Mouse (Mus musculus) hindbrain, postnatal 0 days (tissue): ENCODE data around the gene Cnot10. TPM values are rescaled to one million over a fixed set of nuclear protein-coding genes. Genes with fewer than 3 reads are reported as not detected.

ENCODE experiments used
- ATAC-seq: fragments of 200-750 bp; cut with Nextera tagmentation; 2 replicates; pipeline ENCODE4 v1.8.0; 2017; ENCODE audit warnings: mild to moderate bottlenecking, moderate TSS enrichment, moderate library complexity
- DNase-seq: peaks from one replicate; pipeline ENCODE4 v3.0.0-alpha.2; 2015; ENCODE audit warnings: low spot score
- H3K27ac ChIP-seq: fragments of 300-500 bp; sonication (generic); 2 replicates; pipeline ENCODE4 v1.5.1; 2014; ENCODE audit warnings: mild to moderate bottlenecking
- H3K27me3 ChIP-seq: fragments of 300-500 bp; sonication (generic); 2 replicates; pipeline ENCODE4 v1.6.1; 2014; ENCODE audit warnings: low read length, mixed read lengths; ENCODE audit not compliant: insufficient read depth
- H3K36me3 ChIP-seq: fragments of 300-500 bp; sonication (generic); 2 replicates; pipeline ENCODE4 v1.6.1; 2014; ENCODE audit warnings: low read length, mixed read lengths; ENCODE audit not compliant: insufficient read depth
- H3K4me1 ChIP-seq: fragments of 300-500 bp; sonication (generic); 2 replicates; pipeline ENCODE4 v1.6.1; 2014; ENCODE audit warnings: antibody characterized with exemption, low read length, mixed read lengths; ENCODE audit not compliant: insufficient read depth
- H3K4me2 ChIP-seq: fragments of 300-500 bp; sonication (generic); 2 replicates; pipeline ENCODE4 v1.6.1; 2014; ENCODE audit warnings: low read depth, mild to moderate bottlenecking, low read length, moderate library complexity, mixed read lengths
- H3K4me3 ChIP-seq: fragments of 300-500 bp; sonication (generic); 2 replicates; pipeline ENCODE4 v1.5.1; 2014; ENCODE audit warnings: low read length
- H3K9ac ChIP-seq: fragments of 300-500 bp; sonication (generic); replicated peaks from 2 replicates; pipeline ENCODE4 v1.6.1; 2014; ENCODE audit warnings: mild to moderate bottlenecking, low read length, moderate library complexity, mixed read lengths
- H3K9me3 ChIP-seq: fragments of 300-500 bp; sonication (generic); 2 replicates; pipeline ENCODE4 v1.6.1; 2016; ENCODE audit warnings: low read length, mixed read lengths
- CTCF ChIP-seq: IDR thresholded peaks from 2 replicates; pipeline ENCODE4 v1.5.1; 2016; ENCODE audit warnings: antibody characterized with exemption, control low read depth, low read depth
- WGBS: fragments of 180-500 bp; shearing (Covaris S2); extraction: QIAGEN DNeasy Blood & Tissue Kit; methylation state at CpG from one replicate; pipeline ENCODE4 v1.1.7; 2014; 5-methylcytosine and 5-hydroxymethylcytosine counted together
- polyA plus RNA-seq: library from polyadenylated mRNA; unstranded; fragments of >200 nt; fragmentation: Nextera tagmentation; extraction: Ambion mirVana; gene quantifications from 2 replicates; pipeline ENCODE4 v1.2.1, GENCODE M21; 2015
- total RNA-seq: library from RNA; depleted of rRNA; stranded (reverse); fragments of >200 nt; gene quantifications from 2 replicates; pipeline ENCODE4 v1.2.3, GENCODE M21; 2014

Cnot10 gene
- total and polyA plus RNA-seq, 2 experiments from 2014 or later: 34.2 to 45.3 TPM

DNA sequence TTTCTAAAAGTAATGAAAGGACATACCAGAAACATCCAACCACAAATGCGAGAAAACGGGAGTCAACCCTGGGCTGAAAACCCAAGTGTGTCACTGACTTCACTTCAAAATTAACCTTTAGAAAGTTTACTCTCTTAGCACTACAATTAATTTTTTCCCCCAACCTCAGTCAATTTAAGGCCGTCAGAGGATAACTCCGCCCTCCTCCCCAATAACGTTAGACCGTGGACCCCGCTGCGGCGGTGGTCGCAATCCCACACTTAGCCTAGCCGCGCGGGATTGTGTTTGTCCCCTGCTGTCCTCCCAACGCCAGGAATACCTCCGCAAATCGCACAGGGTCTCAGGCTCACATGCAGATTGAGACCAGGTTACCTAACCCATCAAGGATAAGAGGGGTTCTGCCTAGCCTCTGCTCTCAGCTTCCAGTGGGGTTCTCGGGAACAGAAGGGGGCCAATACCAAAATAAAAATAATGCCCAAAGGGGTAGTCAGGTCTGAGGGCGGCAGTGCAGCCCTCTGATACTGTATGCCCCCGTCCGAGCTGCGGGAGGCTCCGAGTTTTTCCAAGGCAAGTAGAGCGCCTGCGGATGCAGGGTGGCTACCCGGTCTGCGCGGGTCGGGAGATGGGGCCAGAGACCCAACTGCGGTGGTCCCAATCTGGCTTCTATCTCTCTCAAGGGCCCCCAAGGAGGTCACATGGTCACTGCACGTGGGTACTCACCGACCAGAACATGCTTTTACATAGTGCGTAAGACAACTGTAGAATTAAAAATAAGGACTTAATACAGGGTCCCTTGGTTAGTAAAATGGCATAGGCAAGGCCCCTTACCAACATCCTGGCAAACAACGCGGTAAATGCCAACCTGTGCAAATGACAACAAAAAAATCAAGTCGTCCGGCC, 79.0 kb downstream of the Cnot10 start:
- 5% methylated on average over 36 of the region's 36 CpGs for WGBS
- H3K9ac ChIP-seq: no peak overlapping the region

DNA sequence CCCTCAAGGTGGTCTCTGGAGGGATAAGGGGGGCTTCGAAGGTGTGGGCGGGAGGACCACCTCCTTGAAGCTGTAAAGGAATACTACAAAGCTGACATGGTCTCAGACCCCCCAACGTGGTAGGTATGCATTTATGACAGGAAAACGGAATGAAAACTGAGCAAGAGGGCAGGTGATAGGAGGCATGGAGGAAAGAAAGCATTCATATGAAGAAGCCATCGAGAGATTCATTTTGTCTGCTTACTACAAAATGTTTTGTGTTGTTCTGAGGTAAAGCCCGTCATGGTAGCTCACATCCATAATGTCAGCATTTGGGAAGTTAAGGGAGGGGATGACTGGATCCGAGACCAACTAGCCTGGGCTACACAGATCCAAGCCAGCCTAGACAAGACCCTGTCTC, 79.8 kb downstream of the Cnot10 start:
- no peak overlapping the region for H3K4me2 ChIP-seq
- H3K9ac ChIP-seq: no peak overlapping the region
- peaks cover 65% of the 10 kb centered on the region for H3K27me3 ChIP-seq
- ATAC-seq: no peak
- H3K4me3 ChIP-seq: no peak overlapping the region
- no peak overlapping the region for H3K27ac ChIP-seq
- no peaks in the 10 kb centered on the region for H3K9me3 ChIP-seq
- DNase-seq: no peak
- no peaks in the 10 kb centered on the region for H3K36me3 ChIP-seq
- no peaks in the 10 kb centered on the region; the same call in 1 of the 2 replicates for H3K4me1 ChIP-seq
- WGBS: 24% methylated on average over 7 of the region's 7 CpGs
- no peak for TF ChIP-seq CTCF

More for the DNA sequence above, 79.0 kb downstream of the Cnot10 start:
- DNase-seq (no peak), ATAC-seq (no peak)
- Histone ChIP-seq H3K4me1 (no peaks in the 10 kb centered on the region; the same call in 1 of the 2 replicates), H3K27ac (no peak overlapping the region), H3K4me2 (peak overlapping the region; percentile 70), H3K36me3 (no peaks in the 10 kb centered on the region), H3K27me3 (peaks cover 65% of the 10 kb centered on the region), H3K9me3 (no peaks in the 10 kb centered on the region), H3K4me3 (peak overlapping the region; percentile 10)
- no peak for TF ChIP-seq CTCF

DNA sequence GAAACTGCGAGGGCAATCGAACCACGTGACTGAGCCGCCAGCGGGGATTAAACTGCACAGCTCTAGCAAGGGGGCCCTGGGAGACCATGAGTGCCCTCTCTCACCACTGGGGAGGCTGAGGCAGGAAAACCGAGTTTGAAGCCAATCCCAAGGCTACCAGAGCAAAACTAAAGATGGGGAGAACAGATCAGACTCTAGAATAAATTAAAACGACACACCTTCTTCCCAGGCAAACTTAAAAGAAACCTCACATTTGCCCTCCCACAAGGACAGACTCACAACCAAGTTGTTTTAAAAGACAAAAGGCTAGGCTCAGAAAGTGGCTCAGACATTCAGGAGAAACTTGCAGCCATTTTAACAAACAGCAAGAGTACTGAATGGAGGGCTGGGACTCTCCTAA, 82.9 kb downstream of the Cnot10 start:
- 30% methylated on average over 7 of the region's 7 CpGs for WGBS
- ATAC-seq (no peak), DNase-seq (no peak)
- Histone ChIP-seq H3K9ac (no peak overlapping the region), H3K4me1 (0 out of 2 replicates have a peak, but pooled peaks cover 3% of the 10 kb centered on the region), H3K36me3 (no peaks in the 10 kb centered on the region), H3K27me3 (peaks cover 42% of the 10 kb centered on the region), H3K27ac (no peak overlapping the region), H3K4me2 (no peak overlapping the region), H3K9me3 (no peaks in the 10 kb centered on the region), H3K4me3 (no peak overlapping the region)
- TF ChIP-seq CTCF: no peak

DNA sequence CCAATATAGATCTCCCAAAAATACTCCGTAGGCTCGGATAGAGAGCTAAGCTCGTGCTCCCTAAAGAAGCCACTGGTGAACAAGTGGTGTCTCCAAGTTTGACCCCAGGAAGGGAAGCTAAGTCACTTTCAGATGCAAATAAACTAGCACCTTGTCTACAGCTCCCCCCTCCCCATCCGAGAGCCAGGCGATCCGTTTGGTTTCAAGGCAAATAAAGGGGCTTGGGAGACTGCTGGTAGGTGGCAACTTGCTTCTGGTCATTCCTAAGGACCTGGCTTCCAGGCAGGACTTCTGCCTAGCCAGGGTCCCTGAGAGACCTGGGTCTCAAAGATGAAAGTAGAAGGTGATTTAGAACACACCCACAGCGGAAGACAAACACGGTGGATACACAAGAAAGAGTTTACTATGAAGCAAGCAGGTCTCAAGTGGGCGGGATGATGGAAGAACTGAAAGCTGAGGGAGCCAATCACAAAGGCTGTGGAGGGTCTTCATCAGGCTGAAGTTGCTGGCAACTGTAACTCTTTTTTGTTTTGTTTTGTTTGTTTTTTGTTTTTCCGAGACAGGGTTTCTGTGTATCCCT, 83.6 kb downstream of the Cnot10 start:
- H3K4me3 ChIP-seq: no peak overlapping the region
- H3K9me3 ChIP-seq: no peaks in the 10 kb centered on the region
- DNase-seq (no peak), ATAC-seq (no peak)
- H3K9ac ChIP-seq: no peak overlapping the region
- 47% methylated on average over 10 of the region's 10 CpGs for WGBS
- H3K36me3 ChIP-seq: no peaks in the 10 kb centered on the region
- peaks cover 34% of the 10 kb centered on the region for H3K27me3 ChIP-seq
- H3K27ac ChIP-seq: no peak overlapping the region
- no peak for TF ChIP-seq CTCF
- 0 out of 2 replicates have a peak, but pooled peaks cover 3% of the 10 kb centered on the region for H3K4me1 ChIP-seq
- no peak overlapping the region for H3K4me2 ChIP-seq

DNA sequence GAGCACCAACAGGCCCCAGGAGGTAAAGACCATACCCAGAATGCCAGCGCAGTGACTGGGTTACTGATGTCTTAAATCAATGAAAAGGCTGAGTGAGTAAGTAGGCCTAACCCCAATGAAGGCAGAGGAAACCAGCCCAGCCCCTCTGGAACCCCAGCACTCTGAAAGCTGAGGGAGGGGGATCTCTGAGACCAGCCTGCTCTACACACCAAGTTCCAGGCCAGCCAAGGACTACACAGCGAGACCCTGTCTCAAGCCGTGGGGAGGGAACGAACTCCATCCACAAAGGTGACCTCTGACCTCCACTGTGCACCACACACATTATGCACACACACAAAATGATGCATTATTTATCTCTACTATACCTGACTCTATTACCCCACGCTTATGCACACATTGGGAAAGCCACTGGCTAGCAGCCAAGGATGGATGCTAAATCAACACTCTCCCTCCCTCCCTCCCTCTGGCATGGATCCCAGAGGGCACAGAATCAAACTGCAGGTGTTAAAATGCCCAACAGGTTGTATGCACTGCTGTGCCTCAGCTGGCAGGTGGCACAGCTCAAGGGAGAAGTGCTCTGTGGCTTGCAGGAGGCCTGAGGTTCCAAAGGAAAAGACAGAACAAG, 85.5 kb downstream of the Cnot10 start:
- Histone ChIP-seq H3K4me3 (no peak overlapping the region), H3K27ac (no peak overlapping the region), H3K36me3 (no peaks in the 10 kb centered on the region), H3K9ac (no peak overlapping the region), H3K4me2 (no peak overlapping the region), H3K9me3 (no peaks in the 10 kb centered on the region), H3K27me3 (peaks cover 15% of the 10 kb centered on the region), H3K4me1 (0 out of 2 replicates have a peak, but pooled peaks cover 3% of the 10 kb centered on the region)
- WGBS: 47% methylated on average over 5 of the region's 5 CpGs
- no peak for TF ChIP-seq CTCF
- ATAC-seq (no peak), DNase-seq (peak; percentile 57)

DNA sequence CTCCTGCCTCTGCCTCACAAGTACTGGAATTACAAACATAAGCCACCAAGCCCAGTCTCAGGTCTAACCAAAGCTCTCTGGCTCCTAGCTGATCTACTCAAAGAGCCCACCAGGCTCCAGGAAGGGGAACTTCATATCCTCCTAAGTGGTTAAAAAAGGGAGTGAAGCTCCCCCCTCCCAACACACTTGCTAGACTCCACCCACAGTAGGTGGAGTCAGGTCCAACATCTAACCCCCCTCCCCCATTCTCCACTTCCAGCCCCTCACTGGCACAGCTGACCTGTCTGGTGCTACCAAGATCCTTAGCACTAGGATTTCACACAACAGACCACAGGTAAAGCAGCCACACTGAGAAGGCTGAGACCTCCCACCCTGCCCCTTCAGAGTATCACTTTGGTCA, 86.2 kb downstream of the Cnot10 start:
- Histone ChIP-seq H3K27ac (no peak overlapping the region), H3K9me3 (no peaks in the 10 kb centered on the region), H3K27me3 (peaks cover 9% of the 10 kb centered on the region; the same call in 1 of the 2 replicates), H3K36me3 (no peaks in the 10 kb centered on the region), H3K4me1 (0 out of 2 replicates have a peak, but pooled peaks cover 3% of the 10 kb centered on the region), H3K4me3 (no peak overlapping the region), H3K4me2 (no peak overlapping the region), H3K9ac (no peak overlapping the region)
- no peak for TF ChIP-seq CTCF
- DNase-seq: no peak
- no peak for ATAC-seq
